Mouse (Mus musculus): ENCODE results near the gene Arid5b. TPM values are rescaled to one million over a fixed set of nuclear protein-coding genes. Genes with fewer than 3 reads are reported as not detected.
A peak's percentile ranks its signal among the peaks of the same experiment; 100 is the strongest.

Gene Arid5b
- polyA plus RNA-seq, 1 experiment from 2014 or later = 42.9 TPM

GRCm38 (mm10) chr10:68072626-68073025 lies 205.9 kb downstream of the Arid5b start:
- WGBS = 90% methylated on average over 4 of the region's 4 CpGs
- H3K4me3 ChIP-seq (ENCODE audit: low read length) = no peak overlapping the region
- H3K27ac ChIP-seq (ENCODE audit: low read depth, low read length) = no peak overlapping the region
- no peaks in the 10 kb centered on the region for H3K27me3 ChIP-seq (ENCODE audit: control insufficient read depth, insufficient read depth, low read length)
- ATAC-seq (ENCODE audit: low FRiP score, low TSS enrichment) = no peak
- no peak overlapping the region for H3K9ac ChIP-seq (ENCODE audit: low read depth, low read length)
- H3K4me1 ChIP-seq (ENCODE audit: control insufficient read depth, insufficient read depth, low read length) = no peaks in the 10 kb centered on the region
- H3K36me3 ChIP-seq (ENCODE audit: control insufficient read depth, insufficient read depth, low read length) = no peaks in the 10 kb centered on the region
- H3K4me2 ChIP-seq (replicated peaks; ENCODE audit: low read depth, low read length) = no peak overlapping the region
- no peaks in the 10 kb centered on the region for H3K9me3 ChIP-seq (ENCODE audit: control insufficient read depth, low read length)

- Histone ChIP-seq H3K9ac (ENCODE audit: low read depth, low read length) (no peak overlapping the region), H3K4me2 (replicated peaks; ENCODE audit: low read depth, low read length) (no peak overlapping the region), H3K27ac (ENCODE audit: low read depth, low read length) (no peak overlapping the region), H3K36me3 (ENCODE audit: control insufficient read depth, insufficient read depth, low read length) (no peaks in the 10 kb centered on the region), H3K9me3 (ENCODE audit: control insufficient read depth, low read length) (no peaks in the 10 kb centered on the region), H3K27me3 (ENCODE audit: control insufficient read depth, insufficient read depth, low read length) (no peaks in the 10 kb centered on the region), H3K4me1 (ENCODE audit: control insufficient read depth, insufficient read depth, low read length) (no peaks in the 10 kb centered on the region), H3K4me3 (ENCODE audit: low read length) (no peak overlapping the region)
- 86% methylated on average over 7 of the region's 7 CpGs for WGBS
- ATAC-seq (ENCODE audit: low FRiP score, low TSS enrichment) = no peak
Measured at GRCm38 (mm10) chr10:68071041-68071440, 207.5 kb downstream of the Arid5b start.

- WGBS = 85% methylated on average over 8 of the region's 8 CpGs
- no peak for ATAC-seq (ENCODE audit: low FRiP score, low TSS enrichment)
- H3K27me3 ChIP-seq (ENCODE audit: control insufficient read depth, insufficient read depth, low read length) = no peaks in the 10 kb centered on the region
- no peak overlapping the region for H3K4me2 ChIP-seq (replicated peaks; ENCODE audit: low read depth, low read length)
- no peaks in the 10 kb centered on the region for H3K36me3 ChIP-seq (ENCODE audit: control insufficient read depth, insufficient read depth, low read length)
- no peak overlapping the region for H3K9ac ChIP-seq (ENCODE audit: low read depth, low read length)
- H3K9me3 ChIP-seq (ENCODE audit: control insufficient read depth, low read length) = no peaks in the 10 kb centered on the region
- H3K4me3 ChIP-seq (ENCODE audit: low read length) = no peak overlapping the region
- no peak overlapping the region for H3K27ac ChIP-seq (ENCODE audit: low read depth, low read length)
- no peaks in the 10 kb centered on the region for H3K4me1 ChIP-seq (ENCODE audit: control insufficient read depth, insufficient read depth, low read length)
Measured at GRCm38 (mm10) chr10:68068426-68068825, 210.1 kb downstream of the Arid5b start.

- Histone ChIP-seq H3K27ac (ENCODE audit: low read depth, low read length) (no peak overlapping the region), H3K4me3 (ENCODE audit: low read length) (no peak overlapping the region), H3K4me2 (replicated peaks; ENCODE audit: low read depth, low read length) (no peak overlapping the region), H3K27me3 (ENCODE audit: control insufficient read depth, insufficient read depth, low read length) (no peaks in the 10 kb centered on the region), H3K9ac (ENCODE audit: low read depth, low read length) (no peak overlapping the region), H3K36me3 (ENCODE audit: control insufficient read depth, insufficient read depth, low read length) (no peaks in the 10 kb centered on the region), H3K4me1 (ENCODE audit: control insufficient read depth, insufficient read depth, low read length) (no peaks in the 10 kb centered on the region), H3K9me3 (ENCODE audit: control insufficient read depth, low read length) (no peaks in the 10 kb centered on the region)
- ATAC-seq (ENCODE audit: low FRiP score, low TSS enrichment) = no peak
- 85% methylated on average over 5 of the region's 5 CpGs for WGBS
Measured at GRCm38 (mm10) chr10:68067961-68068360, 210.6 kb downstream of the Arid5b start.

GRCm38 (mm10) chr10:68066173-68066572 lies 212.4 kb downstream of the Arid5b start:
- Histone ChIP-seq H3K4me2 (replicated peaks; ENCODE audit: low read depth, low read length) (no peak overlapping the region), H3K27ac (ENCODE audit: low read depth, low read length) (no peak overlapping the region), H3K9ac (ENCODE audit: low read depth, low read length) (no peak overlapping the region), H3K27me3 (ENCODE audit: control insufficient read depth, insufficient read depth, low read length) (no peaks in the 10 kb centered on the region), H3K36me3 (ENCODE audit: control insufficient read depth, insufficient read depth, low read length) (no peaks in the 10 kb centered on the region), H3K4me1 (ENCODE audit: control insufficient read depth, insufficient read depth, low read length) (no peaks in the 10 kb centered on the region; the same call in 1 of the 2 replicates), H3K9me3 (ENCODE audit: control insufficient read depth, low read length) (no peaks in the 10 kb centered on the region), H3K4me3 (ENCODE audit: low read length) (no peak overlapping the region)
- WGBS = 90% methylated on average over 5 of the region's 5 CpGs
- ATAC-seq (ENCODE audit: low FRiP score, low TSS enrichment) = no peak

GRCm38 (mm10) chr10:68064571-68064970 lies 214.0 kb downstream of the Arid5b start:
- no peak overlapping the region for H3K4me2 ChIP-seq (replicated peaks; ENCODE audit: low read depth, low read length)
- no peak overlapping the region for H3K4me3 ChIP-seq (ENCODE audit: low read length)
- H3K27ac ChIP-seq (ENCODE audit: low read depth, low read length) = no peak overlapping the region
- H3K4me1 ChIP-seq (ENCODE audit: control insufficient read depth, insufficient read depth, low read length) = no peaks in the 10 kb centered on the region; the same call in 1 of the 2 replicates
- 90% methylated on average over 10 of the region's 10 CpGs for WGBS
- ATAC-seq (ENCODE audit: low FRiP score, low TSS enrichment) = no peak
- H3K36me3 ChIP-seq (ENCODE audit: control insufficient read depth, insufficient read depth, low read length) = no peaks in the 10 kb centered on the region
- no peaks in the 10 kb centered on the region for H3K27me3 ChIP-seq (ENCODE audit: control insufficient read depth, insufficient read depth, low read length)
- no peak overlapping the region for H3K9ac ChIP-seq (ENCODE audit: low read depth, low read length)
- no peaks in the 10 kb centered on the region for H3K9me3 ChIP-seq (ENCODE audit: control insufficient read depth, low read length)

GRCm38 (mm10) chr10:68063806-68064545 lies 214.6 kb downstream of the Arid5b start:
- ATAC-seq (ENCODE audit: low FRiP score, low TSS enrichment) = no peak
- H3K27me3 ChIP-seq (ENCODE audit: control insufficient read depth, insufficient read depth, low read length) = no peaks in the 10 kb centered on the region
- no peak overlapping the region for H3K4me2 ChIP-seq (replicated peaks; ENCODE audit: low read depth, low read length)
- WGBS = 52% methylated on average over 8 of the region's 8 CpGs
- H3K27ac ChIP-seq (ENCODE audit: low read depth, low read length) = no peak overlapping the region
- no peaks in the 10 kb centered on the region for H3K9me3 ChIP-seq (ENCODE audit: control insufficient read depth, low read length)
- no peak overlapping the region for H3K9ac ChIP-seq (ENCODE audit: low read depth, low read length)
- no peaks in the 10 kb centered on the region for H3K36me3 ChIP-seq (ENCODE audit: control insufficient read depth, insufficient read depth, low read length)
- H3K4me1 ChIP-seq (ENCODE audit: control insufficient read depth, insufficient read depth, low read length) = no peaks in the 10 kb centered on the region; the same call in 1 of the 2 replicates
- no peak overlapping the region for H3K4me3 ChIP-seq (ENCODE audit: low read length)

- peak overlapping the region; percentile 24; the same call in 1 of the 2 replicates for H3K27ac ChIP-seq (ENCODE audit: low read depth, low read length)
- no peak overlapping the region for H3K4me3 ChIP-seq (ENCODE audit: low read length)
- H3K9ac ChIP-seq (ENCODE audit: low read depth, low read length) = no peak overlapping the region
- no peak overlapping the region for H3K4me2 ChIP-seq (replicated peaks; ENCODE audit: low read depth, low read length)
- no peaks in the 10 kb centered on the region; the same call in 1 of the 2 replicates for H3K4me1 ChIP-seq (ENCODE audit: control insufficient read depth, insufficient read depth, low read length)
- H3K36me3 ChIP-seq (ENCODE audit: control insufficient read depth, insufficient read depth, low read length) = no peaks in the 10 kb centered on the region
- ATAC-seq (ENCODE audit: low FRiP score, low TSS enrichment) = 0 out of 2 replicates have a peak, but pooled peaks have one; percentile 35
- WGBS = 25% methylated on average over 8 of the region's 8 CpGs
- H3K9me3 ChIP-seq (ENCODE audit: control insufficient read depth, low read length) = no peaks in the 10 kb centered on the region
- no peaks in the 10 kb centered on the region for H3K27me3 ChIP-seq (ENCODE audit: control insufficient read depth, insufficient read depth, low read length)
Measured at GRCm38 (mm10) chr10:68061249-68061615, 217.3 kb downstream of the Arid5b start.

- peak overlapping the region; percentile 24; the same call in 1 of the 2 replicates for H3K27ac ChIP-seq (ENCODE audit: low read depth, low read length)
- 35% methylated on average over 16 of the region's 16 CpGs for WGBS
- 0 out of 2 replicates have a peak, but pooled peaks have one; percentile 16 for ATAC-seq (ENCODE audit: low FRiP score, low TSS enrichment)
Measured at GRCm38 (mm10) chr10:68060590-68061248, 217.8 kb downstream of the Arid5b start.

More at GRCm38 (mm10) chr10:68060590-68061248, 217.8 kb downstream of the Arid5b start:
- Histone ChIP-seq H3K9ac (ENCODE audit: low read depth, low read length) (no peak overlapping the region), H3K27me3 (ENCODE audit: control insufficient read depth, insufficient read depth, low read length) (no peaks in the 10 kb centered on the region), H3K9me3 (ENCODE audit: control insufficient read depth, low read length) (no peaks in the 10 kb centered on the region), H3K4me1 (ENCODE audit: control insufficient read depth, insufficient read depth, low read length) (no peaks in the 10 kb centered on the region; the same call in 1 of the 2 replicates), H3K36me3 (ENCODE audit: control insufficient read depth, insufficient read depth, low read length) (no peaks in the 10 kb centered on the region), H3K4me3 (ENCODE audit: low read length) (no peak overlapping the region), H3K4me2 (replicated peaks; ENCODE audit: low read depth, low read length) (no peak overlapping the region)

Measured in kidney, embryonic 14.5 days (tissue).